Mouse (Mus musculus) heart, postnatal 0 days (tissue): ENCODE results near the gene Rad18. TPM values are rescaled to one million over a fixed set of nuclear protein-coding genes. Genes with fewer than 3 reads are reported as not detected.

Source experiments
- ATAC-seq: fragments of 200-750 bp; cut with Nextera tagmentation; 2 replicates; pipeline ENCODE4 v1.8.0; 2017; ENCODE audit warnings: low read depth, moderate number of reproducible peaks, moderate library complexity; ENCODE audit not compliant: insufficient read depth
- DNase-seq: peaks from one replicate; pipeline ENCODE4 v3.0.0-alpha.2; 2016; ENCODE audit warnings: low spot score
- H3K27ac ChIP-seq: fragments of 300-500 bp; sonication (generic); 2 replicates; pipeline ENCODE4 v1.5.1; 2014; ENCODE audit warnings: low read depth, mild to moderate bottlenecking
- H3K27me3 ChIP-seq: fragments of 300-500 bp; sonication (generic); 2 replicates; pipeline ENCODE4 v1.6.1; 2014; ENCODE audit warnings: low read length, mixed read lengths; ENCODE audit not compliant: control insufficient read depth, insufficient read depth
- H3K36me3 ChIP-seq: fragments of 300-500 bp; sonication (generic); replicated peaks from 2 replicates; pipeline ENCODE4 v1.6.1; 2014; ENCODE audit warnings: low read length, mixed read lengths; ENCODE audit not compliant: control insufficient read depth, insufficient read depth
- H3K4me1 ChIP-seq: fragments of 300-500 bp; sonication (generic); 2 replicates; pipeline ENCODE4 v1.6.1; 2014; ENCODE audit warnings: antibody characterized with exemption; ENCODE audit not compliant: control insufficient read depth, insufficient read depth
- H3K4me2 ChIP-seq: fragments of 300-500 bp; sonication (generic); 2 replicates; pipeline ENCODE4 v1.6.1; 2014; ENCODE audit warnings: low read depth, mild to moderate bottlenecking, low read length, moderate library complexity
- H3K4me3 ChIP-seq: fragments of 300-500 bp; sonication (generic); 2 replicates; pipeline ENCODE4 v1.5.1; 2014; ENCODE audit warnings: low read depth, low read length
- H3K9ac ChIP-seq: fragments of 300-500 bp; sonication (generic); replicated peaks from 2 replicates; pipeline ENCODE4 v1.6.1; 2014; ENCODE audit warnings: low read depth, low read length, mixed read lengths
- H3K9me3 ChIP-seq: fragments of 300-500 bp; sonication (generic); replicated peaks from 2 replicates; pipeline ENCODE4 v1.6.1; 2016; ENCODE audit warnings: low read length; ENCODE audit not compliant: control insufficient read depth
- CTCF ChIP-seq: IDR thresholded peaks from 2 replicates; pipeline ENCODE4 v1.5.1; 2016; ENCODE audit warnings: antibody characterized with exemption, control low read depth, low read depth
- EP300 ChIP-seq: IDR thresholded peaks from 2 replicates; pipeline ENCODE4 v1.6.1; 2016; ENCODE audit warnings: antibody characterized with exemption, low read depth
- WGBS: fragments of 180-500 bp; shearing (Covaris S2); extraction: QIAGEN DNeasy Blood & Tissue Kit; methylation state at CpG from one replicate; pipeline ENCODE4 v1.1.7; 2014; 5-methylcytosine and 5-hydroxymethylcytosine counted together
- polyA plus RNA-seq: library from polyadenylated mRNA; unstranded; fragments of >200 nt; fragmentation: Nextera tagmentation; extraction: Ambion mirVana; gene quantifications from 2 replicates; pipeline ENCODE4 v1.2.1, GENCODE M21; 2015
- total RNA-seq: library from RNA; depleted of rRNA; stranded (reverse); fragments of >200 nt; gene quantifications from 2 replicates; pipeline ENCODE4 v1.2.3, GENCODE M21; 2014; ENCODE audit warnings: low replicate concordance; rRNA removed

Rad18 gene
- total RNA-seq (8.7 and 22.2 TPM in 2 replicates), polyA plus RNA-seq (6.7 and 7.6 TPM in 2 replicates)

GRCm38 (mm10) chr6:112696056-112696950 is at the start of gene Rad18:
Rad18 (minus strand) TSS chr6:112696686.
- no peaks in the 10 kb centered on the region for H3K9me3 ChIP-seq
- peak within 1 kb of the TSS; percentile 73 for H3K4me3 ChIP-seq
- H3K27me3 ChIP-seq, result no peaks in the 10 kb centered on the region
- ATAC-seq (peak; percentile 94), DNase-seq (peak; percentile 88)
- WGBS, result under 1% methylated on average over 77 of the region's 77 CpGs
- no peak for TF ChIP-seq CTCF
- no peak for TF ChIP-seq EP300
- peaks cover 6% of the 10 kb centered on the region; the same call in 1 of the 2 replicates for H3K4me1 ChIP-seq
- peak within 1 kb of the TSS; percentile 69 for H3K27ac ChIP-seq
- H3K9ac ChIP-seq, result peak within 1 kb of the TSS; percentile 62
- peak within 1 kb of the TSS; percentile 82 for H3K4me2 ChIP-seq
- no peaks in the 10 kb centered on the region for H3K36me3 ChIP-seq

GRCm38 (mm10) chr6:112742297-112742696 is 45.8 kb upstream of the Rad18 start:
- H3K4me1 ChIP-seq, result no peaks in the 10 kb centered on the region
- ATAC-seq (no peak), DNase-seq (no peak)
- no peak overlapping the region for H3K4me2 ChIP-seq
- no peaks in the 10 kb centered on the region for H3K27me3 ChIP-seq
- no peak overlapping the region for H3K9ac ChIP-seq
- H3K36me3 ChIP-seq, result no peaks in the 10 kb centered on the region
- no peaks in the 10 kb centered on the region for H3K9me3 ChIP-seq
- TF ChIP-seq EP300 (no peak), CTCF (peak; percentile 33)
- H3K27ac ChIP-seq, result no peak overlapping the region
- no peak overlapping the region for H3K4me3 ChIP-seq
- WGBS, result 79% methylated on average over 2 of the region's 2 CpGs

- TF ChIP-seq EP300 (no peak), CTCF (no peak)
- no peak overlapping the region for H3K4me2 ChIP-seq
- no peaks in the 10 kb centered on the region for H3K36me3 ChIP-seq
- no peak for ATAC-seq
- no peaks in the 10 kb centered on the region for H3K27me3 ChIP-seq
- no peaks in the 10 kb centered on the region for H3K9me3 ChIP-seq
- H3K4me3 ChIP-seq, result no peak overlapping the region
- no peaks in the 10 kb centered on the region for H3K4me1 ChIP-seq
- H3K27ac ChIP-seq, result no peak overlapping the region
- no peak for DNase-seq
- WGBS, result 59% methylated on average over 5 of the region's 5 CpGs
- H3K9ac ChIP-seq, result no peak overlapping the region
Measured at GRCm38 (mm10) chr6:112741766-112742165, 45.3 kb upstream of the Rad18 start.

- WGBS, result 78% methylated on average over 3 of the region's 3 CpGs
- no peak for ATAC-seq
Measured at GRCm38 (mm10) chr6:112739635-112740034, 43.1 kb upstream of the Rad18 start.

GRCm38 (mm10) chr6:112738924-112739323 is 42.4 kb upstream of the Rad18 start:
- no peaks in the 10 kb centered on the region for H3K9me3 ChIP-seq
- H3K4me3 ChIP-seq, result no peak overlapping the region
- DNase-seq, result no peak
- ATAC-seq, result no peak
- no peak overlapping the region for H3K9ac ChIP-seq
- H3K27ac ChIP-seq, result no peak overlapping the region
- H3K27me3 ChIP-seq, result no peaks in the 10 kb centered on the region
- H3K36me3 ChIP-seq, result no peaks in the 10 kb centered on the region
- H3K4me1 ChIP-seq, result no peaks in the 10 kb centered on the region
- TF ChIP-seq CTCF, result no peak
- TF ChIP-seq EP300, result no peak
- no peak overlapping the region for H3K4me2 ChIP-seq
- WGBS, result 82% methylated on average over 6 of the region's 6 CpGs

More at GRCm38 (mm10) chr6:112739635-112740034, 43.1 kb upstream of the Rad18 start:
- Histone ChIP-seq H3K36me3 (no peaks in the 10 kb centered on the region), H3K27ac (no peak overlapping the region), H3K27me3 (no peaks in the 10 kb centered on the region), H3K4me1 (no peaks in the 10 kb centered on the region), H3K4me3 (no peak overlapping the region), H3K9me3 (no peaks in the 10 kb centered on the region), H3K4me2 (no peak overlapping the region), H3K9ac (no peak overlapping the region)
- TF ChIP-seq EP300 (no peak), CTCF (no peak)
- no peak for DNase-seq
